Mouse (Mus musculus) lung, embryonic 14.5 days (tissue): Measurements from ENCODE around the gene Sdr39u1. TPM values are rescaled to one million over a fixed set of nuclear protein-coding genes. Genes with fewer than 3 reads are reported as not detected.

ENCODE experiments used
- ATAC-seq: fragments of 200-750 bp; cut with Nextera tagmentation; 2 replicates; pipeline ENCODE4 v1.8.0; 2017; ENCODE audit warnings: mild to moderate bottlenecking, moderate TSS enrichment, moderate library complexity; ENCODE audit not compliant: insufficient read depth
- DNase-seq: peaks from one replicate; pipeline ENCODE4 v3.0.0-alpha.2; 2015
- H3K27ac ChIP-seq: fragments of 300-500 bp; sonication (generic); 2 replicates; pipeline ENCODE4 v1.5.1; 2014; ENCODE audit warnings: low read depth, mild to moderate bottlenecking, moderate library complexity
- H3K27me3 ChIP-seq: fragments of 300-500 bp; sonication (generic); 2 replicates; pipeline ENCODE4 v1.6.1; 2014; ENCODE audit warnings: low read length, control low read depth; ENCODE audit not compliant: insufficient read depth
- H3K36me3 ChIP-seq: fragments of 300-500 bp; sonication (generic); 2 replicates; pipeline ENCODE4 v1.6.1; 2014; ENCODE audit warnings: control low read depth; ENCODE audit not compliant: insufficient read depth
- H3K4me1 ChIP-seq: fragments of 300-500 bp; sonication (generic); 2 replicates; pipeline ENCODE4 v1.6.1; 2014; ENCODE audit warnings: antibody characterized with exemption, control low read depth; ENCODE audit not compliant: insufficient read depth
- H3K4me2 ChIP-seq: fragments of 300-500 bp; sonication (generic); 2 replicates; pipeline ENCODE4 v1.6.1; 2014; ENCODE audit warnings: mild to moderate bottlenecking
- H3K4me3 ChIP-seq: fragments of 300-500 bp; sonication (generic); 2 replicates; pipeline ENCODE4 v1.5.1; 2014; ENCODE audit warnings: low read depth, low read length
- H3K9ac ChIP-seq: fragments of 300-500 bp; sonication (generic); 2 replicates; pipeline ENCODE4 v1.6.1; 2014
- H3K9me3 ChIP-seq: fragments of 300-500 bp; sonication (generic); 2 replicates; pipeline ENCODE4 v1.6.1; 2016; ENCODE audit warnings: low read depth, low read length, control low read depth
- CTCF ChIP-seq: IDR thresholded peaks from 2 replicates; pipeline ENCODE4 v1.5.1; 2016; ENCODE audit warnings: antibody characterized with exemption, low read depth
- WGBS: fragments of 180-500 bp; shearing (Covaris S2); extraction: QIAGEN DNeasy Blood & Tissue Kit; methylation state at CpG from one replicate; pipeline ENCODE4 v1.1.7; 2014; 5-methylcytosine and 5-hydroxymethylcytosine counted together
- polyA plus RNA-seq: library from polyadenylated mRNA; unstranded; fragments of >200 nt; fragmentation: Nextera tagmentation; extraction: Ambion mirVana; gene quantifications from 2 replicates; pipeline ENCODE4 v1.2.1, GENCODE M21; 2014

Sdr39u1 gene
- polyA plus RNA-seq, 1 experiment from 2014 or later = 47.2 TPM

DNA sequence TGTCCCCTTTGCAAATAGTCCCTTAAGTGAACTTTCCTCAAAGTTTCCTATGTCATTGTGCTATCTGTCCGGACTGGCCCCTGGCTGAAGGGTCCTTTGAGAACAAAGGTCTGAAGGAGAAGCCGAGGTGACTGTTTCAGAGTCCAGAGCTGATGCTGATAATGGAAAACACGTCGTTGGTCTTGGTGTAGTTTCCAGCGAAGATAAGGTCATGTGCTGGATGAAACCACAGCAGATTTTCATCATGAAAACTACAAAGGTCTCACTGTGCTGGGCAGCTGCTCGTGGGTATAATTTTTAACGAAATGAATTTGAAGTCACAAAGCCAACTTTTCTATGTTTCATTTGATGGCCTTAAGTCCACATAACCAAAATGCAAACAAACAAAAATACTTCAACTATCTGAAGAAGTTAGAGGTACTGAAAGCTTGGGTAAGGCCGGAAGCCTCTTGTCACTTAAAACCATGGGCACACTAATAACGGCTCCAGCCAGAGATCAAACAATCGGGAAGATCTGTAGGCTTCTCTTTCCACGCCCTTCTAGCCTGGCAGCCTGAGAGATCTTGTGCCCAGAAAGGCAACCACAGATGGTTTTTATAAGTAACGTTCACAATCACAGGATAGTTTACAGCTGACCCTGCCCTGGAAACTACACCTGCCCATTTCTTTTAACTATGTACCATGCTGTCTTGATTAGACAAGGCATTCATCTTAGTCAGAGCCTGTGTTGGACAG is 29.3 kb upstream of the Sdr39u1 start:
- TF ChIP-seq CTCF = no peak
- ATAC-seq (no peak), DNase-seq (no peak)
- Histone ChIP-seq H3K4me2 (no peak overlapping the region), H3K36me3 (no peaks in the 10 kb centered on the region), H3K9ac (no peak overlapping the region), H3K9me3 (no peaks in the 10 kb centered on the region; the same call in 1 of the 2 replicates), H3K27ac (no peak overlapping the region), H3K27me3 (no peaks in the 10 kb centered on the region), H3K4me1 (no peaks in the 10 kb centered on the region; the same call in 1 of the 2 replicates), H3K4me3 (no peak overlapping the region)
- WGBS = 50% methylated on average over 12 of the region's 12 CpGs

DNA sequence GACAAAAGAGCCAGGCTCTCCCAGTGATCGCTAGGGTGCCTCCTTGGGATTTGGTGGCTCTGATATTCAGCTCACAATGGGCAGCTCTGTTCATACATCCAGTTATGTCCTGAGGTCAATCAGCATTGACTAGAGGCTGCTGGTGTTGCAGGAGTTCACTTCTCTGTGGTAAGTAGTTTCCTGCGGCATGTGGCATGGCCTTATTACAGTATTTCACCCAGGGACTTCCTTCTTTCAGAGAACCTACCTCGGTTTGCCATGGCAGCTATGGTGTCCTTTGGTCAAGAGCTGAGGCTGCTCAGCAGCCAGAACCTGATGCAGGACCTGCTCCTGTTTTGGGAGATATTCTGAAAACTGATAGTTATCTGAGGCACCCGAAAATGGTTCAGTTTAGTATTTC is 26.8 kb upstream of the Sdr39u1 start:
- DNase-seq = no peak
- Histone ChIP-seq H3K4me3 (no peak overlapping the region), H3K4me1 (peaks cover 6% of the 10 kb centered on the region; the same call in 1 of the 2 replicates), H3K9ac (no peak overlapping the region), H3K9me3 (no peaks in the 10 kb centered on the region; the same call in 1 of the 2 replicates), H3K36me3 (no peaks in the 10 kb centered on the region), H3K27ac (no peak overlapping the region), H3K4me2 (no peak overlapping the region), H3K27me3 (no peaks in the 10 kb centered on the region)
- TF ChIP-seq CTCF = no peak
- no peak for ATAC-seq
- 86% methylated on average over 4 of the region's 4 CpGs for WGBS

DNA sequence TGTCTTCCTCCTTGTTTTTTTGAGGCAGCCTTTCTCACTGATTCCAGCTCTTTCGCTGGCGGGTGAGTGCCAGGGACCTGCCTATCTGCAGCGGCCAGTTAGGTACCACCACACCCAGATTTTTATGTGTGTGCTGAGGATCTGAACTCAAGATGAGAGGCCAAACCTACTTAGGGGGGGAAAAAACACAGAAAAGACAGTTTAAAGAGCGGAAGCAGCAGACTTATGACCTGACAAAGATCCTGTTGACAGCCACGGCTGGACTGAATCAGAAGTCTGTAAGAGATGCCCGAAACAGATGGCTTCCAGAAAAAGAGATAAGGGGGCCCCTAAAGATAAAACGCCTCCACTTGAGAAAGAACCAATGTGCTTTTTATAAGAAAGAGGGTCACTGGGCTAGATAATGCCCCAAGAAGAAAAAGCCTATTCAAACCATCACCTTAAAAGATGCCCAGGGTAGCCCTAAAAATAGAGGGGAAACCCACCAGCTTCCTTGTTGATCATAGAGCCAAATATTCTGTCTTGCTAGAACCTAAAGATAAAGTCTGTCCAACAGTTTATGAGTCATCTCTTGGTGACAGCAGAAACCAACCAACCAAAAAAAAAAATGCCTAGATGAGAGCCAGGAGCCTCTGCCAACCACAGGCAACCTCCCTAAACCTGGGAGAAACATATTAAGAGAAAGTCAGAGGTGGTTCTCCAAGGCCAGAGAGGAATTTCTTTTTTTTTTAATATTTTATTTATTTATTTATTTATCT is 22.6 kb upstream of the Sdr39u1 start:
- H3K27ac ChIP-seq = no peak overlapping the region
- H3K4me2 ChIP-seq = peak overlapping the region; percentile 33; the same call in 1 of the 2 replicates

DNA sequence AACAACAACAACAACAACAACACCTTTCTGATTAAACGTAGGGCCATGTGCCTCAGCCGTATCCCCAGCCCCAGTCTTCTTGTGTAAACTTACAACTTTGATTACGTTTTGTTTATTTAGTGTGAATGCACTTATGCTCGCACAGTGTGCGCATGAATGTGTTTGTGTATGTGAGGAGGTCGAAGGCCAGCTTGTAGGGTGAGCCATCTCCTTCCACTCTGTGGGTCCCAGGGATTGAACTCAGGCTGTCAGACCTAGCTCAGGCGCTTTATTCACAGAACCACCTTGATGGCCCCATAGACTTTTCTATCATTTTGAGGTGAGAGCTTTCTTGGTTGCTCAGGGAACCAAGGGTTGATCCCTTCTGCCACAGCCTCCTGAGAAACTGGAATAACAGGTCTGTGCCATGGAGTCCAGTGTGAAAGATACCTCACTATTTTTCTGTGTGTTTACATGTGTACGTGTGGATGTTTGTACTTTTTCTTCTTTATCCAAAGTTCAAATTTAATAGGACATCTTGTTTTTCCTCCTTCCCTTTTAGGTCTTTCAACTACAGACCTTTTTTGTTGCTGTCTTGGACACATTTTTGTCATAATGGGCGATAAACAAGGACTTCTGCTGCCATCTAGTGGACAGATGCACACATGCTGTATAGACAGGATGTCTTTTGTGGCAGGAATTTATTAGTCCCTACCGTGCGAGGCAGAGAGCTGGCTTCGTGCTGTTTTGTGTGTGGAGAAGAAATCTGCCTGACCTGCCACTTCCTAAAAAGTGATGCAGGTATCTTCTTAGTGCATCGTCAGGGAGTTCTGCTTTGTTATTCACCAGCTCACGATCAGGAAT is 18.4 kb upstream of the Sdr39u1 start:
- 16% methylated on average over 14 of the region's 14 CpGs for WGBS
- Histone ChIP-seq H3K9me3 (no peaks in the 10 kb centered on the region), H3K4me3 (no peak overlapping the region), H3K9ac (no peak overlapping the region), H3K27ac (no peak overlapping the region), H3K4me2 (peak overlapping the region; percentile 23; the same call in 1 of the 2 replicates), H3K27me3 (no peaks in the 10 kb centered on the region), H3K36me3 (no peaks in the 10 kb centered on the region), H3K4me1 (peaks cover 6% of the 10 kb centered on the region; the same call in 1 of the 2 replicates)
- DNase-seq = peak; percentile 99
- peak; percentile 72 for ATAC-seq
- TF ChIP-seq CTCF = peak; percentile 96

More for the DNA sequence above, 22.6 kb upstream of the Sdr39u1 start:
- Histone ChIP-seq H3K9ac (no peak overlapping the region), H3K4me3 (no peak overlapping the region), H3K4me1 (peaks cover 6% of the 10 kb centered on the region; the same call in 1 of the 2 replicates), H3K9me3 (no peaks in the 10 kb centered on the region), H3K27me3 (no peaks in the 10 kb centered on the region), H3K36me3 (no peaks in the 10 kb centered on the region)
- peak; percentile 69 for DNase-seq
- peak; percentile 15; the same call in 1 of the 2 replicates for ATAC-seq
- 25% methylated on average over 7 of the region's 7 CpGs for WGBS
- TF ChIP-seq CTCF = no peak

DNA sequence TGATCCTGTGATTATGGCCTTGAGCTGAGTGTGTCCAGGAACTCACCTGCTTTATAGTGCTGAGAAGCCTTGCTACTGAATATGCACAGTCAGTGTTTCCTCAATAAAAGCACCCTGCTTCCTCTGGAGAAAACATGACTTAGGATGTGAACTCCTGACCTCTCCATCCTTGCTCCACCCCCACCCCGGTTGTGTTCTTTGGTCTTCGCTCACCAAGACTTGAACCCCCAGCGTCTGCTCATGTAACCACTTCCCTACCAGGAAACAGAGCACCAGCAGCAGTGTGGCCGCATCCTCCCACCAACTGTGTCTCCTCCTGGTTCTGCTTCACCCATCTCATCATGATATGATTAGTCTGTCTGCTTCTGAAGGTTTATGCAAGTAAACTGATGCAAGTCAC is 13.3 kb upstream of the Sdr39u1 start:
- DNase-seq (no peak), ATAC-seq (no peak)
- H3K36me3 ChIP-seq = no peaks in the 10 kb centered on the region
- WGBS = 39% methylated on average over 4 of the region's 4 CpGs
- no peaks in the 10 kb centered on the region for H3K9me3 ChIP-seq
- H3K4me1 ChIP-seq = no peaks in the 10 kb centered on the region
- no peak overlapping the region for H3K27ac ChIP-seq
- no peaks in the 10 kb centered on the region for H3K27me3 ChIP-seq
- no peak overlapping the region for H3K9ac ChIP-seq
- H3K4me2 ChIP-seq = no peak overlapping the region
- no peak overlapping the region for H3K4me3 ChIP-seq
- TF ChIP-seq CTCF = no peak

DNA sequence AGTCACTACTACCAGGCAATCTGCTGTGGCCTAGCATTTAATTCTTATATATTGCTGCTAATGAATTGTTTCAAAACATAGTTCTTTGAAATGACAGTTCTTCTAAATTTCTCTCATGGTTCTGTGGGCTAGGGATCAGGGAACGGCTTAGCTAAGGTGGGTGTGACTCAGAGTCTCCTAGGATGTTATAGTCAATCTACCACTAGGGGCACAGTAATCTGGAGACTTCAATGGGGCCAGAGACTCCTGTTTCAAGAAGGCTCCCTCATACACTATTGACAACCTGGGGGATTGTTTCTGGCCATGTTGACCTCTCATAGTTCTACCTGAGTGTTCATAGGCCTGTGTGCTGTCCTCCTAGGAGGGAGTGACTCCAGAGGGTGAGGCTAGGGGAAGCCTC is 5.4 kb upstream of the Sdr39u1 start:
- Histone ChIP-seq H3K4me3 (no peak overlapping the region), H3K4me2 (no peak overlapping the region), H3K36me3 (no peaks in the 10 kb centered on the region), H3K4me1 (0 out of 2 replicates have a peak, but pooled peaks cover 6% of the 10 kb centered on the region), H3K27me3 (no peaks in the 10 kb centered on the region), H3K27ac (no peak overlapping the region), H3K9ac (no peak overlapping the region), H3K9me3 (no peaks in the 10 kb centered on the region)
- WGBS = 15% methylated on average over 1 of the region's 1 CpGs
- ATAC-seq (no peak), DNase-seq (no peak)
- TF ChIP-seq CTCF = peak; percentile 47
